In the genomic region with DNA sequence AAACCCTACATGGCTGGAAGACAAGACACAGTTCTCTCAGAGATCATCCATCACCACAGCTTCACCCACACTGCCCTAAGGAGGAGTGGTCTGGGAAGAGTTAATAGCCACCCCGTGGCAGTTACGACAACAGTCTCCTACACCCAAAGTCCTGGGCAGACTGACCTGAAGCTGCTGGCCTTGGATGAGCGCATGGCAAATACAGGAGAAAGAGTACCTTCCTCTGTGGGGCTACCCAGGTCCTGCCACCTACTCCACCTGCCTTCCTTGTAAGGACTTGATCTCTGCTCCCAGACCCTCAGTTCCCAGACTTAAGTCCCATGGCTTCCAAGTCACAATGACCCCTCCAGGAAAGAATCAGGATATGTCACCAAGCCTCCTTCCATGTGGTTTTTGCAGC, we compare ENCODE assay signal across 22 mouse cellular contexts.
"Had no signal": no experiment of that assay in that cellular context is flagged by ENCODE, and none has a peak within 500 bp of the region (broad histone marks: within the 10 kb centered on the region; RNA-seq: fewer than 3 reads in every experiment).

No protein-coding gene starts in this region.

- H3K4me3 ChIP-seq: gastrocnemius, adult 2 months; heart, adult 2 months; heart, embryonic 13.5 days; heart, embryonic 15.5 days; hindbrain, embryonic 10.5 days; hindbrain, embryonic 12.5 days; intestine, embryonic 15.5 days; left cerebral cortex, adult 2 months; limb, embryonic 10.5 days; limb, embryonic 12.5 days; liver, embryonic 13.5 days; liver, embryonic 15.5 days had no signal

- DNase-seq: gastrocnemius, adult 2 months; gastrocnemius, postnatal 10 days; gastrocnemius, postnatal 25 days; heart, adult 2 months; heart, postnatal 4 days; kidney, adult 18-20 months; kidney, adult 8-10 months; kidney, postnatal 10 days; kidney, postnatal 25 days; kidney, postnatal 4 days; liver; liver, embryonic 13.5 days had no signal

- H3K27ac ChIP-seq: gastrocnemius, adult 2 months; heart, adult 2 months; heart, embryonic 13.5 days; heart, embryonic 15.5 days; hindbrain, embryonic 10.5 days; hindbrain, embryonic 12.5 days; hindbrain, embryonic 14.5 days; intestine, embryonic 15.5 days; left cerebral cortex, adult 2 months; limb, embryonic 10.5 days; limb, embryonic 12.5 days; liver, embryonic 13.5 days; liver, embryonic 15.5 days had no signal
